Mouse (Mus musculus): ENCODE data around the gene Apoc2. TPM values are rescaled to one million over a fixed set of nuclear protein-coding genes. Genes with fewer than 3 reads are reported as not detected.

Apoc2 gene
- not detected for polyA plus RNA-seq (2014; fragmentation: Illumina TruSeq; extraction: RNeasy Lipid Tissue Mini Kit (QIAGEN cat#74804))

GRCm38 (mm10) chr7:19677872-19678271 lies at the start of gene Apoc2:
Gene Apoc2 (minus strand): TSS chr7:19677941.

GRCm38 (mm10) chr7:19715239-19716054 lies 37.7 kb upstream of the Apoc2 start, which contains the start of gene Tomm40:
Gene Tomm40 (minus strand): TSS chr7:19715438.

GRCm38 (mm10) chr7:19698907-19699826 lies 21.4 kb upstream of the Apoc2 start, which contains the start of gene Apoe:
Gene Apoe (minus strand): TSS chr7:19699188.

GRCm38 (mm10) chr7:19691873-19692865 lies 14.4 kb upstream of the Apoc2 start, which contains the start of gene Apoc1:
Gene Apoc1 (minus strand): TSS chr7:19692660.

GRCm38 (mm10) chr7:19681202-19681694 lies 3.5 kb upstream of the Apoc2 start, which contains the start of the genes Gm44805 and Apoc4:
Gene Gm44805 (minus strand): TSS chr7:19681423.
Gene Apoc4 (minus strand): TSS chr7:19681479.

GRCm38 (mm10) chr7:19664955-19665841 lies 12.5 kb downstream of the Apoc2 start, which contains the start of gene Clptm1:
Gene Clptm1 (minus strand): TSS chr7:19665033.

GRCm38 (mm10) chr7:19629361-19629734 lies 48.4 kb downstream of the Apoc2 start, which contains the start of gene Relb:
Gene Relb (minus strand): TSS chr7:19629438.

Other genes with a start within 250 kb of the Apoc2 start
- 1.1 TPM for gene Mark4, start 219.1 kb downstream of the Apoc2 start, polyA plus RNA-seq (2014; fragmentation: Illumina TruSeq; extraction: RNeasy Lipid Tissue Mini Kit (QIAGEN cat#74804))
- gene Exoc3l2, start 214.6 kb downstream of the Apoc2 start, polyA plus RNA-seq (2014; fragmentation: Illumina TruSeq; extraction: RNeasy Lipid Tissue Mini Kit (QIAGEN cat#74804)) = 0.20 TPM
- gene Bloc1s3, start 169.6 kb downstream of the Apoc2 start, polyA plus RNA-seq (2014; fragmentation: Illumina TruSeq; extraction: RNeasy Lipid Tissue Mini Kit (QIAGEN cat#74804)) = 3.2 TPM
- not detected for gene Trappc6a, start 169.5 kb downstream of the Apoc2 start, polyA plus RNA-seq (2014; fragmentation: Illumina TruSeq; extraction: RNeasy Lipid Tissue Mini Kit (QIAGEN cat#74804))
- gene Nkpd1, start 160.1 kb downstream of the Apoc2 start, polyA plus RNA-seq (2014; fragmentation: Illumina TruSeq; extraction: RNeasy Lipid Tissue Mini Kit (QIAGEN cat#74804)) = not detected
- 0.37 TPM for gene Ppp1r37, start 114.9 kb downstream of the Apoc2 start, polyA plus RNA-seq (2014; fragmentation: Illumina TruSeq; extraction: RNeasy Lipid Tissue Mini Kit (QIAGEN cat#74804))
- gene Zfp296, start 100.7 kb downstream of the Apoc2 start, polyA plus RNA-seq (2014; fragmentation: Illumina TruSeq; extraction: RNeasy Lipid Tissue Mini Kit (QIAGEN cat#74804)) = not detected
- 16.3 TPM for gene Gemin7, start 100.3 kb downstream of the Apoc2 start, polyA plus RNA-seq (2014; fragmentation: Illumina TruSeq; extraction: RNeasy Lipid Tissue Mini Kit (QIAGEN cat#74804))
- gene Clasrp, start 73.5 kb downstream of the Apoc2 start, polyA plus RNA-seq (2014; fragmentation: Illumina TruSeq; extraction: RNeasy Lipid Tissue Mini Kit (QIAGEN cat#74804)) = 1.6 TPM
- gene Relb, start 48.5 kb downstream of the Apoc2 start, polyA plus RNA-seq (2014; fragmentation: Illumina TruSeq; extraction: RNeasy Lipid Tissue Mini Kit (QIAGEN cat#74804)) = 0.66 TPM
- 14.3 TPM for gene Clptm1, start 12.9 kb downstream of the Apoc2 start, polyA plus RNA-seq (2014; fragmentation: Illumina TruSeq; extraction: RNeasy Lipid Tissue Mini Kit (QIAGEN cat#74804))
- not detected for gene Gm44805, start 3.5 kb upstream of the Apoc2 start, polyA plus RNA-seq (2014; fragmentation: Illumina TruSeq; extraction: RNeasy Lipid Tissue Mini Kit (QIAGEN cat#74804))
- not detected for gene Apoc4, start 3.5 kb upstream of the Apoc2 start, polyA plus RNA-seq (2014; fragmentation: Illumina TruSeq; extraction: RNeasy Lipid Tissue Mini Kit (QIAGEN cat#74804))
- 1.7 TPM for gene Apoc1, start 14.7 kb upstream of the Apoc2 start, polyA plus RNA-seq (2014; fragmentation: Illumina TruSeq; extraction: RNeasy Lipid Tissue Mini Kit (QIAGEN cat#74804))
- 8.6 TPM for gene Apoe, start 21.2 kb upstream of the Apoc2 start, polyA plus RNA-seq (2014; fragmentation: Illumina TruSeq; extraction: RNeasy Lipid Tissue Mini Kit (QIAGEN cat#74804))
- gene Tomm40, start 37.5 kb upstream of the Apoc2 start, polyA plus RNA-seq (2014; fragmentation: Illumina TruSeq; extraction: RNeasy Lipid Tissue Mini Kit (QIAGEN cat#74804)) = 0.37 TPM
- gene Nectin2, start 72.5 kb upstream of the Apoc2 start, polyA plus RNA-seq (2014; fragmentation: Illumina TruSeq; extraction: RNeasy Lipid Tissue Mini Kit (QIAGEN cat#74804)) = 7.6 TPM
- not detected for gene Bcam, start 93.1 kb upstream of the Apoc2 start, polyA plus RNA-seq (2014; fragmentation: Illumina TruSeq; extraction: RNeasy Lipid Tissue Mini Kit (QIAGEN cat#74804))
- not detected for gene Cblc, start 118.9 kb upstream of the Apoc2 start, polyA plus RNA-seq (2014; fragmentation: Illumina TruSeq; extraction: RNeasy Lipid Tissue Mini Kit (QIAGEN cat#74804))
- gene Bcl3, start 144.8 kb upstream of the Apoc2 start, polyA plus RNA-seq (2014; fragmentation: Illumina TruSeq; extraction: RNeasy Lipid Tissue Mini Kit (QIAGEN cat#74804)) = not detected
- not detected for gene Gm19345, start 174.1 kb upstream of the Apoc2 start, polyA plus RNA-seq (2014; fragmentation: Illumina TruSeq; extraction: RNeasy Lipid Tissue Mini Kit (QIAGEN cat#74804))
- gene Ceacam16, start 183.4 kb upstream of the Apoc2 start, polyA plus RNA-seq (2014; fragmentation: Illumina TruSeq; extraction: RNeasy Lipid Tissue Mini Kit (QIAGEN cat#74804)) = not detected
- not detected for gene Ceacam19, start 210.0 kb upstream of the Apoc2 start, polyA plus RNA-seq (2014; fragmentation: Illumina TruSeq; extraction: RNeasy Lipid Tissue Mini Kit (QIAGEN cat#74804))
- gene Pvr, start 243.2 kb upstream of the Apoc2 start, polyA plus RNA-seq (2014; fragmentation: Illumina TruSeq; extraction: RNeasy Lipid Tissue Mini Kit (QIAGEN cat#74804)) = 34.4 TPM

Data from ovary, adult 10 weeks (tissue).